Mouse (Mus musculus): Measurements from ENCODE around the gene Prickle2. TPM values are rescaled to one million over a fixed set of nuclear protein-coding genes. Genes with fewer than 3 reads are reported as not detected.

Gene Prickle2
- polyA plus RNA-seq, 1 experiment from 2014 or later = 6.4 TPM

DNA sequence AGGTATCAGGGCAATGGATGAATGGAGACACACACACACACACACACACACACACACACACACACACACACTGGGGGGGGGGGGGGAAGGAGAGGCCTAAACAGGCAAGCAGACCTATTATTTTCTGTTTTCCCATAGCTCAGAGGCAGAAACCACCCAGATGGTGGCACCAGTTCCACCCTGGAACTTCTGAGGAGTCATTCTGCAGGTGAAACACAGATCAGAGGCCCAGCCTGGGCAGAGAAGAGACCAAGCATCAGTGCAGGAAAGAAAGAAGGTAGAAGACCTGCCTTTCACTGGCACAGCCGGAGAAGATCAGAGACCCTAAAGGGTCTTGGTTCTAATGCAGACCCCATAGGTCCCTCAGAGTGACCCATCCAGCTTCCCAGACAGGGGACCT lies 227.3 kb downstream of the Prickle2 start:
- ATAC-seq (replicated peaks; ENCODE audit: insufficient number of reproducible peaks, low FRiP score, low TSS enrichment) = no peak
- peaks cover 5% of the 10 kb centered on the region; the same call in 1 of the 2 replicates for H3K4me1 ChIP-seq (ENCODE audit: control insufficient read depth, insufficient read depth, low read length)
- peak overlapping the region; percentile 10; the same call in 1 of the 2 replicates for H3K27ac ChIP-seq (ENCODE audit: low read depth, low read length)
- H3K4me3 ChIP-seq (ENCODE audit: low read depth, low read length) = no peak overlapping the region
- 0 out of 2 replicates have a peak overlapping the region, but pooled peaks have one; percentile 10 for H3K9ac ChIP-seq (ENCODE audit: low read depth, low read length)
- 88% methylated on average over 1 of the region's 1 CpGs for WGBS (ENCODE audit: insufficient replicate concordance)
- peak overlapping the region; percentile 58 for H3K4me2 ChIP-seq
- no peaks in the 10 kb centered on the region for H3K9me3 ChIP-seq (replicated peaks; ENCODE audit: control insufficient read depth, low read length)
- no peaks in the 10 kb centered on the region for H3K27me3 ChIP-seq (ENCODE audit: control insufficient read depth, insufficient read depth, low read length)
- no peaks in the 10 kb centered on the region for H3K36me3 ChIP-seq (ENCODE audit: control insufficient read depth, insufficient read depth, low read length)

DNA sequence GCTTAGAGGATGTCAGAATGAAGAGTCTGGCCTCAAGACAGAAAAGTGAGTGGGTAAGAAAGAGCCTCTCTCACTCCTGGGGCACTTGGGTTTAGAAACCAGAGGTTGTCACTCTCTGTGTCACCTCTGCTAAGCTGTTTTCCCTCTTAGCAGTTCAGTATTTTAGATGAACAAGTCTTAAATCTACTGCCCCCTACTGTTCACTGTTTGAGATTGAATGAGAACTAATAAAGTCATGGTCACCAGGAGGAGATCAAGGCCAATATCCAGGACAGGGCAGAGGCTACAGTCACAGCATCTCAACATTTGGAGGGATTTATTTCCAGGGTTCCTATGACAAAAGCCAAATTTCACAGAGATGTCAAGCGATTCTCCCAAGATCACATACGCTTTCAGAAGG lies 228.3 kb downstream of the Prickle2 start:
- H3K36me3 ChIP-seq (ENCODE audit: control insufficient read depth, insufficient read depth, low read length) = no peaks in the 10 kb centered on the region
- no peak overlapping the region for H3K4me3 ChIP-seq (ENCODE audit: low read depth, low read length)
- no peaks in the 10 kb centered on the region for H3K27me3 ChIP-seq (ENCODE audit: control insufficient read depth, insufficient read depth, low read length)
- no peak overlapping the region for H3K4me2 ChIP-seq
- H3K9me3 ChIP-seq (replicated peaks; ENCODE audit: control insufficient read depth, low read length) = no peaks in the 10 kb centered on the region
- no peak overlapping the region for H3K9ac ChIP-seq (ENCODE audit: low read depth, low read length)
- no peak overlapping the region for H3K27ac ChIP-seq (ENCODE audit: low read depth, low read length)
- WGBS (ENCODE audit: insufficient replicate concordance) = 82% methylated on average over 2 of the region's 2 CpGs
- ATAC-seq (replicated peaks; ENCODE audit: insufficient number of reproducible peaks, low FRiP score, low TSS enrichment) = no peak
- peaks cover 5% of the 10 kb centered on the region; the same call in 1 of the 2 replicates for H3K4me1 ChIP-seq (ENCODE audit: control insufficient read depth, insufficient read depth, low read length)

DNA sequence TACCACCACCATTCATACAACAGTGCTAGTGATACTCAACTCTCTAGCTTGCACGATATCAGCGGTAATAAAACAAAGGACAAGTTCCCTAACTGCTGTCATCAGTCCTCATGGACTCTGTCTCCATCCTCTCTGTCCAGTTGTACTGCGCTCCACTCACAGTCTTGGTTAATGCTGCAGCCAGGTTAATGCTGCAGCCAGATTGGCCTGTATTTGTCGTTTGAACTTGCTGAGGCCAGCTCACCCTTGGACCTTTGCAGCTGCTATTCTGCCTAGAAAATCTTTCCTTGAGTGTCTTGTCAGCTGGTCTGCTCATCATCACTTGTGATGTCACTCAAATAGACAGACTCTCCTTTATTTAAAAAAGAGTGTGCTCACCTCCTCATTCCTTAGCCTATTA lies 236.5 kb downstream of the Prickle2 start:
- H3K27ac ChIP-seq (ENCODE audit: low read depth, low read length) = 0 out of 2 replicates have a peak overlapping the region, but pooled peaks have one; percentile 59
- no peak overlapping the region for H3K4me2 ChIP-seq
- no peaks in the 10 kb centered on the region for H3K27me3 ChIP-seq (ENCODE audit: control insufficient read depth, insufficient read depth, low read length)
- no peak for ATAC-seq (replicated peaks; ENCODE audit: insufficient number of reproducible peaks, low FRiP score, low TSS enrichment)
- no peaks in the 10 kb centered on the region for H3K9me3 ChIP-seq (replicated peaks; ENCODE audit: control insufficient read depth, low read length)
- H3K4me3 ChIP-seq (ENCODE audit: low read depth, low read length) = no peak overlapping the region
- no peaks in the 10 kb centered on the region for H3K36me3 ChIP-seq (ENCODE audit: control insufficient read depth, insufficient read depth, low read length)
- no peak overlapping the region for H3K9ac ChIP-seq (ENCODE audit: low read depth, low read length)
- WGBS (ENCODE audit: insufficient replicate concordance) = 62% methylated on average over 4 of the region's 4 CpGs
- peaks cover 33% of the 10 kb centered on the region for H3K4me1 ChIP-seq (ENCODE audit: control insufficient read depth, insufficient read depth, low read length)

DNA sequence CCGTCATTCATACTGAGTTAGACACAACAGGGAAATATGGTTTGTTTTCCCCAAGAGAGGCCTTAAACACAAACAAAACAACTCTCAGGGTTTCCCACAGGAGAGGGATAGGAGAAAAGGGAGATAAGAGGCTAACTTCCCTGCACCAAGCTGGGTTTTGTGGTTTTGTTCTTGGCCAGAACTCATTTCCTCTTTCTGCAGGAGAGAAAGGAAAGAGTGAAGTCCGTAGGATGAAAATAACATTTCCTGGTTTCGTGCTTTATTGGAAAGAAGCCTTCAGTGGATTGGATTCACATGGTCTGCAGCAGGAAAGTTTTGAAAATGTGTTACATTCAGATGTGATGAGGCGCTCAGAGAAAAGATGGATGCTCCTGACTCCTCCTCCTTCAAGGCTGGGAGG lies 237.1 kb downstream of the Prickle2 start:
- H3K9me3 ChIP-seq (replicated peaks; ENCODE audit: control insufficient read depth, low read length) = no peaks in the 10 kb centered on the region
- no peak overlapping the region for H3K4me2 ChIP-seq
- no peaks in the 10 kb centered on the region for H3K36me3 ChIP-seq (ENCODE audit: control insufficient read depth, insufficient read depth, low read length)
- H3K27ac ChIP-seq (ENCODE audit: low read depth, low read length) = peak overlapping the region; percentile 59
- H3K27me3 ChIP-seq (ENCODE audit: control insufficient read depth, insufficient read depth, low read length) = no peaks in the 10 kb centered on the region
- peaks cover 38% of the 10 kb centered on the region for H3K4me1 ChIP-seq (ENCODE audit: control insufficient read depth, insufficient read depth, low read length)
- no peak overlapping the region for H3K9ac ChIP-seq (ENCODE audit: low read depth, low read length)
- ATAC-seq (replicated peaks; ENCODE audit: insufficient number of reproducible peaks, low FRiP score, low TSS enrichment) = no peak
- H3K4me3 ChIP-seq (ENCODE audit: low read depth, low read length) = no peak overlapping the region
- 64% methylated on average over 4 of the region's 4 CpGs for WGBS (ENCODE audit: insufficient replicate concordance)

DNA sequence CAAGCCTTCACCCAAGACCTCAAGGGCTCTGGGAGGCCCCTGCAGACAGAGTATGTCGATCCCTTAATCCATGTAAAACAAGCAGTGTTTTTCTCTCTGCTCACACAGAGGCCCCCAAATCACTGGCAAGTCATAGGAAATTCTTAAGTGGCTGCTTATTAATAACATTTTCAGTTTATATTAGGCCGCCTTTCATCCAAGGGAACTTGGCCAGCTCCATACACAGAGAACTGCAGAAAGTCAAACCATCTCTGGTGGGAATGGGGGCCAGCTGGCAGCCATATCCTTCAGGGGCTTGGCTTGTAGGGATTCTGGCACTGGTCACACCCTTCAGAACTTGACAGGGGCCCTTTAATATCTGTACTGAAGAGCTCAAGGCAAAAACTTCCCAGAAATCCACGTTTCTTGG lies 237.6 kb downstream of the Prickle2 start:
- ATAC-seq (replicated peaks; ENCODE audit: insufficient number of reproducible peaks, low FRiP score, low TSS enrichment) = no peak
- 39% methylated on average over 3 of the region's 3 CpGs for WGBS (ENCODE audit: insufficient replicate concordance)
- no peaks in the 10 kb centered on the region for H3K36me3 ChIP-seq (ENCODE audit: control insufficient read depth, insufficient read depth, low read length)
- H3K27ac ChIP-seq (ENCODE audit: low read depth, low read length) = peak overlapping the region; percentile 59; the same call in 1 of the 2 replicates
- no peak overlapping the region for H3K4me3 ChIP-seq (ENCODE audit: low read depth, low read length)
- H3K27me3 ChIP-seq (ENCODE audit: control insufficient read depth, insufficient read depth, low read length) = no peaks in the 10 kb centered on the region
- H3K4me2 ChIP-seq = no peak overlapping the region
- no peaks in the 10 kb centered on the region for H3K9me3 ChIP-seq (replicated peaks; ENCODE audit: control insufficient read depth, low read length)
- H3K9ac ChIP-seq (ENCODE audit: low read depth, low read length) = no peak overlapping the region
- H3K4me1 ChIP-seq (ENCODE audit: control insufficient read depth, insufficient read depth, low read length) = peaks cover 43% of the 10 kb centered on the region

DNA sequence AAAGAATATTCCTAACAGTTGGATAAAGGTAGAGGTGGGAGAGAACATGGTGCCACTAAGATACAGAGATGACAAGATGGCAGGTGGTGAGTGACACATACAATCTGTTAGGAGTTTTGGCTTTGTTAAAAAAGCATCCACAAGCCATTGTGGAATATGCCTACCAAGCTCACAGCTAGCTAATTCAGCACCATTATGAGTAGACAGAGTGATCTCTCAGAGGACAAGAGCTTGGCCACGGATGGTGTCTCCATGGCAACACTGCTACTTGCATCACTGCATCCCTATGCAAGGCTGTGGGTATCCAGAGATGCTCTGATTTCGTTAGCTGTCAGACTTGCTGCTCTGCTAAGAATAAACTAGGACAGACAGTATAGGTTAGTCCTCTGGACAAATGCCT lies 238.6 kb downstream of the Prickle2 start:
- no peak for ATAC-seq (replicated peaks; ENCODE audit: insufficient number of reproducible peaks, low FRiP score, low TSS enrichment)
- Histone ChIP-seq H3K4me2 (no peak overlapping the region), H3K36me3 (ENCODE audit: control insufficient read depth, insufficient read depth, low read length) (no peaks in the 10 kb centered on the region), H3K4me3 (ENCODE audit: low read depth, low read length) (no peak overlapping the region), H3K9me3 (replicated peaks; ENCODE audit: control insufficient read depth, low read length) (no peaks in the 10 kb centered on the region), H3K4me1 (ENCODE audit: control insufficient read depth, insufficient read depth, low read length) (peaks cover 43% of the 10 kb centered on the region), H3K27me3 (ENCODE audit: control insufficient read depth, insufficient read depth, low read length) (no peaks in the 10 kb centered on the region), H3K27ac (ENCODE audit: low read depth, low read length) (no peak overlapping the region), H3K9ac (ENCODE audit: low read depth, low read length) (no peak overlapping the region)
- WGBS (ENCODE audit: insufficient replicate concordance) = 68% methylated on average over 2 of the region's 2 CpGs

DNA sequence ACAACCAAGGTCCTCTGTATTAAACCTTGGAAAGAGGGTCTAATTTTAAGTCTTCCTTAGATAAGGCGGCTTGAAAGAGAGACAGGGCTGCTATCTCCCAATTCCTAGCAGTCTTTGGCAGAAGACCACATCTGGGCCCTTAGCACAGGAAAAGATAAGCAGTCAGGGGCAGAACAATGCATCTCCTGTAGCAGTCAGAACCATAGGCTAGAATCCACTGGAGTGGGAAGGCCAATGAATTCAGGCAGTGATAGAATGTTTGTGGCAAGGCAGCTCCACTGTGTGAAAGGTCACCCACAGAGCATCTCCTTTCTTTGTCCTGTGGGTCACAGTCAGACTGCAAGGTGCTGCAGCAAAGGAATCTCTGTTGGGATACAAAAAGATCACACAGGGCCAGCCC lies 240.3 kb downstream of the Prickle2 start:
- Histone ChIP-seq H3K36me3 (ENCODE audit: control insufficient read depth, insufficient read depth, low read length) (no peaks in the 10 kb centered on the region), H3K27me3 (ENCODE audit: control insufficient read depth, insufficient read depth, low read length) (no peaks in the 10 kb centered on the region), H3K4me2 (no peak overlapping the region), H3K4me3 (ENCODE audit: low read depth, low read length) (no peak overlapping the region), H3K27ac (ENCODE audit: low read depth, low read length) (peak overlapping the region; percentile 67), H3K9ac (ENCODE audit: low read depth, low read length) (no peak overlapping the region), H3K9me3 (replicated peaks; ENCODE audit: control insufficient read depth, low read length) (no peaks in the 10 kb centered on the region), H3K4me1 (ENCODE audit: control insufficient read depth, insufficient read depth, low read length) (peaks cover 43% of the 10 kb centered on the region)
- 13% methylated on average over 1 of the region's 1 CpGs for WGBS (ENCODE audit: insufficient replicate concordance)
- peak; percentile 23; the same call in 1 of the 2 replicates for ATAC-seq (replicated peaks; ENCODE audit: insufficient number of reproducible peaks, low FRiP score, low TSS enrichment)

DNA sequence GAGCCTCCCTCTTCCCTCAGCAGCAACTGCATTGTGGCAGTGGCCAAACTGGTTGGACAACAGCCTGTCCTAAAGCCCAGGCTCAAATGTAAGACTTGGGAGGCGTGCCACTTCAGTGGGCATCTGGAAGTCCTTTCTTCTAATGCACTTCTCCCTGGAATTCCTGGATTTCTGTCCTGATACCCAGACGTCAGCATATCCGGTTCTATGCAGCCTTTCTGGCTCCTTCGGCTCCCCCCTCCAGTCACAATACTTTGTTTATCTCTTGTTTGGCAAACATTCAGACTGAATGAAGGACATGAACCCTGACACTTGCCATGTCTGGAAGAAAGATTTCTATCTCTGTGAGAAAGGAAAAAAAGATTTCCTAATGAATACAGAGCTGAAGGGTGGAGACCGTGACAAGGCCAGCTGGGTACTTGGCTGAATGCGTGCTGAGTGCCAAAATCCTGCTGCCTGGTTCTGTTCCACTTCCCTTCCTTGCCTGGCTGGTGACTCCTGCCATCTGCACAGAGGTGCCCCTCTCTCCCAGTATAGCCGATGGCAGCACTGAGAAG lies 241.1 kb downstream of the Prickle2 start:
- peak overlapping the region; percentile 8; the same call in 1 of the 2 replicates for H3K4me2 ChIP-seq
- peak overlapping the region; percentile 67 for H3K27ac ChIP-seq (ENCODE audit: low read depth, low read length)
- no peaks in the 10 kb centered on the region for H3K9me3 ChIP-seq (replicated peaks; ENCODE audit: control insufficient read depth, low read length)
- H3K4me3 ChIP-seq (ENCODE audit: low read depth, low read length) = no peak overlapping the region
- peaks cover 43% of the 10 kb centered on the region for H3K4me1 ChIP-seq (ENCODE audit: control insufficient read depth, insufficient read depth, low read length)
- no peaks in the 10 kb centered on the region for H3K27me3 ChIP-seq (ENCODE audit: control insufficient read depth, insufficient read depth, low read length)
- no peak for ATAC-seq (replicated peaks; ENCODE audit: insufficient number of reproducible peaks, low FRiP score, low TSS enrichment)
- peak overlapping the region; percentile 0; the same call in 1 of the 2 replicates for H3K9ac ChIP-seq (ENCODE audit: low read depth, low read length)
- H3K36me3 ChIP-seq (ENCODE audit: control insufficient read depth, insufficient read depth, low read length) = no peaks in the 10 kb centered on the region
- WGBS (ENCODE audit: insufficient replicate concordance) = 26% methylated on average over 7 of the region's 7 CpGs

DNA sequence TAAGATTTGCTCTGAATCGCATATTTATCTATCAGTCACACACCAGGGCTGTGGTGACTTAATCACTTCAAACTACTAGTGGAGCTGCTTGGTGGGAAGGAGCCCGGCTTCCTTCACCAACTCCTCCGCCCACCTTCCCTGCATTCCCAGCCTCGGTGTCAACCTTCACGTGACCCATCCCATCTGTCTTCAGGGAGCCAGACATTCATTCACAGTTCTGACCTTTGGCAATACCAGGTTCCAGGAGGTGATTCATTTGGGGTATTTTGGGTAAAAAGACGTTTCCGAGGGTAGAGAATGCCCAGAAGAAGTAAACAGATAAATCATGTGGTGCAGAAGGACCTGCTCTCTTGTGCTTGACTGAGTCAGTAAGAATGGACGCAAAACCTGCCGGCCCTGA lies 242.2 kb downstream of the Prickle2 start:
- Histone ChIP-seq H3K9ac (ENCODE audit: low read depth, low read length) (no peak overlapping the region), H3K27ac (ENCODE audit: low read depth, low read length) (peak overlapping the region; percentile 67; the same call in 1 of the 2 replicates), H3K4me2 (no peak overlapping the region), H3K36me3 (ENCODE audit: control insufficient read depth, insufficient read depth, low read length) (no peaks in the 10 kb centered on the region), H3K4me3 (ENCODE audit: low read depth, low read length) (no peak overlapping the region), H3K4me1 (ENCODE audit: control insufficient read depth, insufficient read depth, low read length) (peaks cover 36% of the 10 kb centered on the region), H3K9me3 (replicated peaks; ENCODE audit: control insufficient read depth, low read length) (no peaks in the 10 kb centered on the region), H3K27me3 (ENCODE audit: control insufficient read depth, insufficient read depth, low read length) (no peaks in the 10 kb centered on the region)
- no peak for ATAC-seq (replicated peaks; ENCODE audit: insufficient number of reproducible peaks, low FRiP score, low TSS enrichment)
- WGBS (ENCODE audit: insufficient replicate concordance) = 35% methylated on average over 9 of the region's 9 CpGs

Measured in heart, embryonic 11.5 days (tissue).